Mouse (Mus musculus): ENCODE data around the gene Zfr2.

- TF ChIP-seq CTCF (IDR thresholded peaks at IDR 0.05; ENCODE audit: low read depth) (no peak), EP300 (optimal IDR thresholded peaks at IDR 0.05) (no peak)
Measured at GRCm38 (mm10) chr10:81293334-81294030, 60.5 kb downstream of the Zfr2 start.

All from stomach, postnatal 0 days (tissue).